Mouse (Mus musculus): ENCODE measurements around the gene Slc25a39.

DNA sequence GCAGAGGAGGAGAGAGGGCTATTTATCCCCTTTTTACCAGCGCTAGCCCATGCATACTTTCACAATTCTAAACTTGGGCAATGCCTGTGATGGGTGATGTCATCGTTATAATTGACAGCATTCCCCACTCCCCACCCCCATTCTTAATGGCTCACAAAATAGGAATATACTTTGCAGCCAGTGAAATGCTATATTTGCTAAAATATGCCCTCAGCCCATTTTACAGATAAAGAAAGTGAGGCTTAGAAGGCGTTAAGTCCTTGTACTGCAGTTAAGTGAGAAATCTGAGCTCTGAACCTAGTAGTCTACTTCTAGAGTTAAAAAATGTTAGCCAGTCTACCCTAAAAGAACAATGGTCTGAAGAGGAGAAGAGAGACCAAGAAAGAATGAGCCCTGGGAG, 36.6 kb upstream of the Slc25a39 start:
- TF ChIP-seq CTCF (IDR thresholded peaks at IDR 0.05; ENCODE audit: low read depth), result no peak
- no peak for TF ChIP-seq EP300 (optimal IDR thresholded peaks at IDR 0.05)
